In the genomic region with DNA sequence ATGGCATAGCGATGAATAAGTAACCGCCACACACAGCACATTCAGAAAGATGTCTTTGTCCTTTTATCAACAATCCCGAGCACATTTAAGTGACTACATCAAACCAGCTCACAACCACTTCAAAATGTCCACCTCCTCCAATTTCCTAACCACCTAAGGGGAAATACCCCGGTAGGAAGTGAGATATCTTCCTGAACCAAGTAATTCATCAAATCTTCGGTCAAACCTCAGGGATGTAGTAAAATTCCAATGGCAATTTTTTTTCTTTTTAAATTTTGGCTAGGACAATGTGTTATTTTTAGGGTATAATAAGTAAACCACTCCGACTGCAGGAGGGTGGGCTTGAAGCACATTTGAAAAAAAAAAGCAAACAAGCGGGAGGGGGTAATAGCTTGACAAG, we compare ENCODE assay signal across 8 mouse cellular contexts. TPM values are rescaled to one million over a fixed set of nuclear protein-coding genes. Genes with fewer than 3 reads are reported as not detected.
A peak's percentile ranks its signal among the peaks of the same experiment; 100 is the strongest.
DNase-seq lines count a peak whose midpoint lies in the region; ATAC-seq and TF ChIP-seq lines count a peak whose summit lies in the region.

No protein-coding gene starts in this region.

- no peak for ATAC-seq in heart, embryonic 11.5 days (replicated peaks; ENCODE audit: insufficient number of reproducible peaks, low FRiP score, low TSS enrichment)
- no peak for ATAC-seq in forebrain, embryonic 12.5 days (ENCODE audit: low FRiP score)
- ATAC-seq in liver, embryonic 14.5 days (ENCODE audit: insufficient read depth) = no peak

- peaks cover 56% of the 10 kb centered on the region for H3K79me3 ChIP-seq in C2C12 (ENCODE audit: low read depth)

- no peaks in the 10 kb centered on the region for H3K36me3 ChIP-seq in heart, embryonic 11.5 days (ENCODE audit: control insufficient read depth, insufficient read depth, low read length)
- peaks cover 5% of the 10 kb centered on the region for H3K36me3 ChIP-seq in C2C12 (ENCODE audit: control insufficient read depth, insufficient read depth)
- peaks cover 6% of the 10 kb centered on the region for H3K36me3 ChIP-seq in forebrain, embryonic 12.5 days (replicated peaks)
- no peaks in the 10 kb centered on the region; the same call in 1 of the 2 replicates for H3K36me3 ChIP-seq in liver, embryonic 14.5 days (replicated peaks; ENCODE audit: control insufficient read depth, insufficient read depth, low read depth)

- no peak for TF ChIP-seq CTCF in C2C12 (IDR thresholded peaks at IDR 0.05; ENCODE audit: control insufficient read depth, insufficient read depth, insufficient read length)
- no peak for TF ChIP-seq CTCF in liver, embryonic 14.5 days (IDR thresholded peaks at IDR 0.05; ENCODE audit: low read depth)

- H3ac ChIP-seq in C2C12 (ENCODE audit: control insufficient read depth, insufficient read length, low read depth) = peak overlapping the region; percentile 41

- H3K79me2 ChIP-seq in C2C12 (ENCODE audit: control insufficient read depth, insufficient read depth) = peaks cover 64% of the 10 kb centered on the region

- TF ChIP-seq EP300 in liver, embryonic 14.5 days (IDR thresholded peaks at IDR 0.05; ENCODE audit: low read depth) = no peak

- 35% methylated on average over 7 of the region's 7 CpGs for WGBS in heart, embryonic 11.5 days (ENCODE audit: insufficient replicate concordance)
- WGBS in forebrain, embryonic 12.5 days = 30% methylated on average over 7 of the region's 7 CpGs
- 37% methylated on average over 7 of the region's 7 CpGs for WGBS in liver, embryonic 14.5 days (ENCODE audit: insufficient replicate concordance)

- H3K4me2 ChIP-seq in heart, embryonic 11.5 days = peak overlapping the region; percentile 88
- peak overlapping the region; percentile 93 for H3K4me2 ChIP-seq in forebrain, embryonic 12.5 days
- peak overlapping the region; percentile 82 for H3K4me2 ChIP-seq in liver, embryonic 14.5 days (ENCODE audit: low read depth)

- peak overlapping the region; percentile 97 for H3K9ac ChIP-seq in heart, embryonic 11.5 days (ENCODE audit: low read depth, low read length)
- H3K9ac ChIP-seq in forebrain, embryonic 12.5 days = peak overlapping the region; percentile 98
- H3K9ac ChIP-seq in liver, embryonic 14.5 days (replicated peaks) = peak overlapping the region; percentile 97

- peak overlapping the region; percentile 98 for H3K4me3 ChIP-seq in heart, embryonic 11.5 days (ENCODE audit: low read depth, low read length)
- H3K4me3 ChIP-seq in C2C12 (ENCODE audit: insufficient read depth, poor library complexity, severe bottlenecking) = peak overlapping the region; percentile 81
- H3K4me3 ChIP-seq in forebrain, embryonic 12.5 days (replicated peaks) = peak overlapping the region; percentile 98
- H3K4me3 ChIP-seq in liver, embryonic 14.5 days (ENCODE audit: insufficient read depth in 1 of 2, low read depth in 2 of 2, low read length in 2 of 2) = peak overlapping the region; percentile 98 to 100

- intact Hi-C loops in left cerebral cortex, postnatal 14 days (cut with DNase I) = loop anchor here (2.0 kb wide), 1 partner anchor 69 kb away; the partner anchor contains the start of gene Trp53bp2

- H3K9me3 ChIP-seq in heart, embryonic 11.5 days (replicated peaks; ENCODE audit: control insufficient read depth, low read length) = no peaks in the 10 kb centered on the region
- H3K9me3 ChIP-seq in forebrain, embryonic 12.5 days = no peaks in the 10 kb centered on the region
- no peaks in the 10 kb centered on the region for H3K9me3 ChIP-seq in liver, embryonic 14.5 days (ENCODE audit: control insufficient read depth, low read length)

- peaks cover 16% of the 10 kb centered on the region for H3K4me1 ChIP-seq in heart, embryonic 11.5 days (ENCODE audit: control insufficient read depth, insufficient read depth, low read length)
- peaks cover 33% of the 10 kb centered on the region for H3K4me1 ChIP-seq in forebrain, embryonic 12.5 days
- H3K4me1 ChIP-seq in liver, embryonic 14.5 days (replicated peaks; ENCODE audit: control insufficient read depth in 2 of 2, insufficient read depth in 2 of 2, low read length in 1 of 2) = peaks cover 9 to 10% of the 10 kb centered on the region in 2 experiments

- no peak for DNase-seq in heart, adult 9 months (ENCODE audit: low spot score in 2 of 2)
- no peak for DNase-seq in liver, embryonic 14.5 days (ENCODE audit: low read depth in 3 of 3, low spot score in 3 of 3)
- DNase-seq in left cerebral cortex, postnatal 14 days (ENCODE audit: low spot score in 2 of 2) = no peak
- no peak for DNase-seq in cerebellum, postnatal 36 days
- no peak for DNase-seq in B cell, adult 2 months

- H3K27me3 ChIP-seq in heart, embryonic 11.5 days (ENCODE audit: control insufficient read depth, insufficient read depth, low read length) = no peaks in the 10 kb centered on the region
- H3K27me3 ChIP-seq in C2C12 (ENCODE audit: control insufficient read depth, insufficient read depth, insufficient read length) = no peaks in the 10 kb centered on the region
- no peaks in the 10 kb centered on the region for H3K27me3 ChIP-seq in forebrain, embryonic 12.5 days
- no peaks in the 10 kb centered on the region for H3K27me3 ChIP-seq in liver, embryonic 14.5 days (ENCODE audit: control insufficient read depth, insufficient read depth, low read length)

- no peak overlapping the region for H3K27ac ChIP-seq in heart, embryonic 11.5 days (ENCODE audit: low read depth, low read length)
- H3K27ac ChIP-seq in forebrain, embryonic 12.5 days = no peak overlapping the region
- H3K27ac ChIP-seq in liver, embryonic 14.5 days = no peak overlapping the region

TF ChIP-seq in C2C12, 6 proteins besides CTCF, POLR2A, EP300 and RAD21:
- TF ChIP-seq MAX (IDR thresholded peaks at IDR 0.05) (no peak), FOSL1 (IDR thresholded peaks at IDR 0.05; ENCODE audit: insufficient read depth, low read length, poor library complexity, severe bottlenecking) (no peak), MYOG (IDR thresholded peaks at IDR 0.05; ENCODE audit: control insufficient read depth, extremely low read depth, insufficient read length) (no peak), USF1 (IDR thresholded peaks at IDR 0.05; ENCODE audit: low read depth) (no peak), MYOD1 (IDR thresholded peaks at IDR 0.05; ENCODE audit: control insufficient read depth, insufficient read length, low read depth) (no peak), CEBPB (IDR thresholded peaks at IDR 0.05; ENCODE audit: low read depth) (no peak)

RNA-seq across cellular contexts. Expression of gene Fbxo28, which starts 1.1 kb away (rescaled TPM):
- 16.0 and 18.3 TPM in 2 replicates for polyA plus RNA-seq in heart, embryonic 11.5 days (2014; fragmentation: Nextera tagmentation; extraction: Ambion mirVana)
- 16.9 TPM for polyA plus RNA-seq in C2C12 (2012; fragmentation: generic; extraction: Trizol)
- polyA plus RNA-seq in forebrain, embryonic 12.5 days (2016; fragmentation: Nextera tagmentation; extraction: Ambion mirVana) = 31.6 and 34.5 TPM in 2 replicates
- polyA plus RNA-seq in liver, embryonic 14.5 days (2012; rRNA removed) = 2.3 and 3.8 TPM in 2 replicates
- 5.7 and 7.1 TPM in 2 replicates for polyA plus RNA-seq in liver, embryonic 14.5 days (2014; fragmentation: Nextera tagmentation; extraction: Ambion mirVana)
- total RNA-seq in left cerebral cortex, postnatal 14 days (2021) = 10 to 100 TPM; 46.9 to 47.5 TPM

RNA-seq across cellular contexts. Expression of gene Degs1, which starts 57.7 kb away (rescaled TPM):
- polyA plus RNA-seq in heart, embryonic 11.5 days (2014; fragmentation: Nextera tagmentation; extraction: Ambion mirVana) = 157 and 171 TPM in 2 replicates
- polyA plus RNA-seq in C2C12 (2012; fragmentation: generic; extraction: Trizol) = 121 TPM
- 53.8 and 58.1 TPM in 2 replicates for polyA plus RNA-seq in forebrain, embryonic 12.5 days (2016; fragmentation: Nextera tagmentation; extraction: Ambion mirVana)
- 29.4 and 33.9 TPM in 2 replicates for polyA plus RNA-seq in liver, embryonic 14.5 days (2012; rRNA removed)
- 72.8 and 75.3 TPM in 2 replicates for polyA plus RNA-seq in liver, embryonic 14.5 days (2014; fragmentation: Nextera tagmentation; extraction: Ambion mirVana)
- total RNA-seq in left cerebral cortex, postnatal 14 days (2021) = 10 to 100 TPM; 68.5 to 75.1 TPM
